Mouse (Mus musculus) ES-Bruce4 (cell line): ENCODE data around the gene Ifi47. TPM values are rescaled to one million over a fixed set of nuclear protein-coding genes. Genes with fewer than 3 reads are reported as not detected.

Source experiments
- H3K27ac ChIP-seq: 2 replicates; pipeline ENCODE4 v1.5.1; 2012; ENCODE audit warnings: low read length, inconsistent platforms; ENCODE audit not compliant: insufficient read depth
- H3K27me3 ChIP-seq: 2 replicates; pipeline ENCODE4 v1.6.1; 2012; ENCODE audit warnings: mild to moderate bottlenecking, low read length, inconsistent platforms; ENCODE audit not compliant: control insufficient read depth, poor library complexity, insufficient read depth, severe bottlenecking
- H3K36me3 ChIP-seq: 2 replicates; pipeline ENCODE4 v1.6.1; 2012; ENCODE audit warnings: inconsistent platforms, mild to moderate bottlenecking, low read length, moderate library complexity; ENCODE audit not compliant: control insufficient read depth, poor library complexity, insufficient read depth, severe bottlenecking
- H3K4me1 ChIP-seq: one replicate; pipeline ENCODE4 v1.8.1; 2011; ENCODE audit warnings: low read length; ENCODE audit not compliant: control insufficient read depth, insufficient read depth
- H3K4me3 ChIP-seq: 2 replicates; pipeline ENCODE4 v1.5.1; 2011; ENCODE audit warnings: low read depth, mild to moderate bottlenecking, low read length
- H3K9ac ChIP-seq: 2 replicates; pipeline ENCODE4 v1.6.1; 2012; ENCODE audit warnings: low read depth, mild to moderate bottlenecking, inconsistent platforms; ENCODE audit not compliant: poor library complexity, severe bottlenecking
- H3K9me3 ChIP-seq: replicated peaks from 2 replicates; pipeline ENCODE4 v1.6.1; 2012; ENCODE audit warnings: mild to moderate bottlenecking, low read length, inconsistent platforms; ENCODE audit not compliant: control insufficient read depth, poor library complexity, insufficient read depth, severe bottlenecking
- CTCF ChIP-seq: IDR thresholded peaks from one replicate; pipeline ENCODE4 v1.8.1; 2011; ENCODE audit warnings: low read depth, low read length
- EP300 ChIP-seq: IDR thresholded peaks from 2 replicates; pipeline ENCODE4 v1.6.1; 2011; ENCODE audit warnings: low read depth, low read length; ENCODE audit not compliant: insufficient read depth
- POLR2A ChIP-seq: IDR thresholded peaks from one replicate; pipeline ENCODE4 v1.8.1; 2011; ENCODE audit warnings: low read length; ENCODE audit not compliant: insufficient read depth
- polyA plus RNA-seq: library from polyadenylated mRNA; stranded (reverse); fragments of >200 nt; gene quantifications from 2 replicates; pipeline ENCODE4 v1.2.4, GENCODE M21; 2011; ENCODE audit warnings: low read depth; ENCODE audit not compliant: missing spikeins, insufficient read depth, insufficient read length

Gene Ifi47
- polyA plus RNA-seq, 1 experiment = not detected

- TF ChIP-seq CTCF (no peak), EP300 (no peak), POLR2A (no peak)
- peaks cover 1% of the 10 kb centered on the region; the same call in 1 of the 2 replicates for H3K27me3 ChIP-seq
- H3K36me3 ChIP-seq = no peaks in the 10 kb centered on the region
- no peak overlapping the region for H3K27ac ChIP-seq
- H3K4me3 ChIP-seq = no peak overlapping the region
- no peaks in the 10 kb centered on the region for H3K4me1 ChIP-seq
- H3K9ac ChIP-seq = no peak overlapping the region
- no peaks in the 10 kb centered on the region for H3K9me3 ChIP-seq
Measured at GRCm38 (mm10) chr11:49093861-49094660, 17.7 kb downstream of the Ifi47 start.

- Histone ChIP-seq H3K27me3 (peaks cover 1% of the 10 kb centered on the region; the same call in 1 of the 2 replicates), H3K4me3 (no peak overlapping the region), H3K9me3 (no peaks in the 10 kb centered on the region), H3K4me1 (no peaks in the 10 kb centered on the region), H3K36me3 (no peaks in the 10 kb centered on the region), H3K27ac (no peak overlapping the region), H3K9ac (no peak overlapping the region)
- TF ChIP-seq CTCF (no peak), POLR2A (no peak), EP300 (no peak)
Measured at GRCm38 (mm10) chr11:49095367-49095766, 19.0 kb downstream of the Ifi47 start.

GRCm38 (mm10) chr11:49100409-49100808, 24.0 kb downstream of the Ifi47 start:
- no peak overlapping the region for H3K4me3 ChIP-seq
- TF ChIP-seq EP300 (no peak), POLR2A (no peak), CTCF (no peak)
- no peak overlapping the region for H3K27ac ChIP-seq
- H3K36me3 ChIP-seq = no peaks in the 10 kb centered on the region
- no peak overlapping the region for H3K9ac ChIP-seq
- peaks cover 1% of the 10 kb centered on the region; the same call in 1 of the 2 replicates for H3K27me3 ChIP-seq
- no peaks in the 10 kb centered on the region for H3K9me3 ChIP-seq
- H3K4me1 ChIP-seq = no peaks in the 10 kb centered on the region

- TF ChIP-seq EP300 (no peak), POLR2A (no peak), CTCF (no peak)
- Histone ChIP-seq H3K9ac (no peak overlapping the region), H3K27me3 (no peaks in the 10 kb centered on the region), H3K9me3 (no peaks in the 10 kb centered on the region), H3K36me3 (no peaks in the 10 kb centered on the region), H3K4me3 (no peak overlapping the region), H3K27ac (no peak overlapping the region), H3K4me1 (no peaks in the 10 kb centered on the region)
Measured at GRCm38 (mm10) chr11:49101500-49101899, 25.1 kb downstream of the Ifi47 start.

GRCm38 (mm10) chr11:49103047-49103693, 26.8 kb downstream of the Ifi47 start:
- TF ChIP-seq EP300 (no peak), POLR2A (no peak), CTCF (peak; percentile 61)
- no peak overlapping the region for H3K27ac ChIP-seq
- H3K4me1 ChIP-seq = no peaks in the 10 kb centered on the region

GRCm38 (mm10) chr11:49105752-49106151, 29.4 kb downstream of the Ifi47 start:
- TF ChIP-seq POLR2A (no peak), CTCF (no peak), EP300 (no peak)
- Histone ChIP-seq H3K4me3 (no peak overlapping the region), H3K36me3 (no peaks in the 10 kb centered on the region), H3K9me3 (no peaks in the 10 kb centered on the region), H3K27me3 (no peaks in the 10 kb centered on the region), H3K27ac (no peak overlapping the region), H3K4me1 (no peaks in the 10 kb centered on the region), H3K9ac (no peak overlapping the region)

More at GRCm38 (mm10) chr11:49103047-49103693, 26.8 kb downstream of the Ifi47 start:
- Histone ChIP-seq H3K4me3 (no peak overlapping the region), H3K9me3 (no peaks in the 10 kb centered on the region), H3K36me3 (no peaks in the 10 kb centered on the region), H3K9ac (no peak overlapping the region), H3K27me3 (no peaks in the 10 kb centered on the region)
